Mouse (Mus musculus) midbrain, embryonic 12.5 days (tissue): ENCODE measurements at regions not wholly inside any gene's neighbourhood (a gene's known extent, or its start where the extent isn't known, plus 50 kb on each side); places are given as distances from the start of the nearest gene placed in this dataset.
A peak's percentile ranks its signal among the peaks of the same experiment; 100 is the strongest.

Experiments
- ATAC-seq: fragments of 200-750 bp; cut with Nextera tagmentation; 2 replicates; pipeline ENCODE4 v1.8.0; 2017; ENCODE audit warnings: low read depth, moderate TSS enrichment, moderate library complexity; ENCODE audit not compliant: low FRiP score
- H3K27ac ChIP-seq: fragments of 300-500 bp; sonication (generic); replicated peaks from 2 replicates; pipeline ENCODE4 v1.5.1; 2016; ENCODE audit warnings: mild to moderate bottlenecking
- H3K27me3 ChIP-seq: fragments of 300-500 bp; sonication (generic); 2 replicates; pipeline ENCODE4 v1.6.1; 2016; ENCODE audit warnings: mild to moderate bottlenecking
- H3K36me3 ChIP-seq: fragments of 300-500 bp; sonication (generic); 2 replicates; pipeline ENCODE4 v1.6.1; 2016
- H3K4me1 ChIP-seq: fragments of 300-500 bp; sonication (generic); 2 replicates; pipeline ENCODE4 v1.6.1; 2016
- H3K4me2 ChIP-seq: fragments of 300-500 bp; sonication (generic); replicated peaks from 2 replicates; pipeline ENCODE4 v1.6.1; 2016; ENCODE audit warnings: mild to moderate bottlenecking, moderate library complexity
- H3K4me3 ChIP-seq: fragments of 300-500 bp; sonication (generic); 2 replicates; pipeline ENCODE4 v1.5.1; 2016; ENCODE audit warnings: mild to moderate bottlenecking
- H3K9ac ChIP-seq: fragments of 300-500 bp; sonication (generic); replicated peaks from 2 replicates; pipeline ENCODE4 v1.6.1; 2016; ENCODE audit warnings: mild to moderate bottlenecking, moderate library complexity
- H3K9me3 ChIP-seq: fragments of 300-500 bp; sonication (generic); 2 replicates; pipeline ENCODE4 v1.6.1; 2016; ENCODE audit warnings: mild to moderate bottlenecking
- WGBS: fragments of 180-500 bp; shearing (Covaris S2); methylation state at CpG from one replicate; pipeline ENCODE4 v1.1.7; 2016; 5-methylcytosine and 5-hydroxymethylcytosine counted together

DNA sequence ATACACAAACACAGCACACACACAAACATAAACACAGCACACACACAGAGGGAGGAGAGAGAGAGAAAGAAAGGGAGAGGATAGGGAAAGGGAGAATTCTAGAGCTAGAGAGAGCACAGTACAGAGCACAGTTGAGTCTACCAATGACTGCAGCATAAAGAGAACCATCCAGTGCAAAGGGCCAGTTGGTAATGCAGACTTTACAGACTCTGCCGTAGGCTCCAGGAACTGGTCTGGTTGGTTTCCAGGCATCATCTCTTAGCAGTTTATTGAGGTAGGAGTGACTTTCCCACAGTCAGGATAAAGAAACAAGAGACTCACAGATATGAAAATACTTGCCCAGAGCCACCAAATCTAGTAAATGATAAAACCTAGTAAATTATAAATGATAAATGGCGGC is 208.5 kb downstream of the Tgfb2 start:
- no peak for ATAC-seq
- H3K4me1 ChIP-seq, result no peaks in the 10 kb centered on the region; the same call in 1 of the 2 replicates
- no peaks in the 10 kb centered on the region for H3K27me3 ChIP-seq
- H3K27ac ChIP-seq, result no peak overlapping the region
- H3K9me3 ChIP-seq, result no peaks in the 10 kb centered on the region
- WGBS, result 95% methylated on average over 2 of the region's 2 CpGs
- H3K4me3 ChIP-seq, result no peak overlapping the region
- H3K9ac ChIP-seq, result no peak overlapping the region
- H3K36me3 ChIP-seq, result no peaks in the 10 kb centered on the region
- no peak overlapping the region for H3K4me2 ChIP-seq

DNA sequence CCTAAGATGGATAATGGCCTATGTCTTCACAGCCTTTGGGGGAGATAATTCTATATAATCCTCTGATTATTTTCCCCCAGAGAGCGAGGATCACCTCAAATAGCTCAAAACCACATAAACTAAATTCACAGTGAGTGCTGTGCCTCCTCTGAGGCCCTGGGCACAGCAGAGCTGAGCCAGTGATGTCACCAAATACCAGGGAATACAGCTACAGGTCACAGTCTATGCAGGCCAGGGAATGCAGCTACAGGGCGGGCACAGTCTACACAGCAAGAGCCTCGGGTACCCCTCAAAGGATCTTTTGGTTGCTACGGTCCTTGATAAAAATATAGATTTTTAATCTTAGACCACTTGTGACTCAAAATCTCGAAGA is 211.4 kb downstream of the Tgfb2 start:
- Histone ChIP-seq H3K4me1 (no peaks in the 10 kb centered on the region), H3K36me3 (no peaks in the 10 kb centered on the region), H3K27ac (no peak overlapping the region), H3K4me3 (no peak overlapping the region), H3K4me2 (no peak overlapping the region), H3K27me3 (no peaks in the 10 kb centered on the region), H3K9me3 (no peaks in the 10 kb centered on the region), H3K9ac (no peak overlapping the region)
- 87% methylated on average over 5 of the region's 5 CpGs for WGBS
- no peak for ATAC-seq

DNA sequence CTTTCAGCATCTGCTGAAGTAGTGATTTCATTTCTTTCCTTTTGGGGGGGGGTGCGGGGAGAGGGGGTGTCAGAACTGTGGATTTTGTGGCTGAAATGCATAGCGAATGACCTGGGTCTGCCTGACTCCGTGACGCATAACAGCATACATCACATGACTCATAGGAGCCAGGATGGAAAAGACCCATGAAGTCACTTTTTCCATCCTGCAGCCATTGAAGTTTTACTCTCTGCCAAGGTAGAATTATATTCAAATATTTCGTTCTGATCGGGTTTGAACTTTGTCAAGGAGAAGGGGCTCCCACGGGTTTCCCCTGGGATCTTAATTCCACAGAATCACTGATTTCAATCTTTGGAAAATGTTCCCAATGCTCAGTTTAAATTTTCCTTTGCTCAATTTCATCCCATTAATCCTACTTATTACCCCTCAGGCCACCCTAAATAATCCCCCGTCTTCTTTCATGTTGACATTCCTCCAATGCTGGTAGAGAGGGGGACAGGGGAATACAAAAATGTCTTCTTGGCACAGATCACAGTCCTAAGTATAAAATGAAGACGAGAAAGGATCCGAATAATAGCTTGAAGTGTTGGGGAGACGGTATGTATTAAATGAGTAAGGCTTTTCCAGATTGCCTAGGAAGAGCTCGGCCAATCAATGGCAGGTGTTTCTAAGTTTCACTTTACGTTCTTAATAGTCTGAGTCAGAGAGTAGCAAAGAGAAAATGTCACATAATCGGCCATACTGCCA is 212.0 kb downstream of the Tgfb2 start:
- no peak for ATAC-seq
- Histone ChIP-seq H3K4me3 (no peak overlapping the region), H3K4me2 (no peak overlapping the region), H3K27ac (no peak overlapping the region), H3K36me3 (no peaks in the 10 kb centered on the region), H3K27me3 (no peaks in the 10 kb centered on the region), H3K4me1 (no peaks in the 10 kb centered on the region), H3K9ac (no peak overlapping the region), H3K9me3 (no peaks in the 10 kb centered on the region)
- 87% methylated on average over 14 of the region's 14 CpGs for WGBS

DNA sequence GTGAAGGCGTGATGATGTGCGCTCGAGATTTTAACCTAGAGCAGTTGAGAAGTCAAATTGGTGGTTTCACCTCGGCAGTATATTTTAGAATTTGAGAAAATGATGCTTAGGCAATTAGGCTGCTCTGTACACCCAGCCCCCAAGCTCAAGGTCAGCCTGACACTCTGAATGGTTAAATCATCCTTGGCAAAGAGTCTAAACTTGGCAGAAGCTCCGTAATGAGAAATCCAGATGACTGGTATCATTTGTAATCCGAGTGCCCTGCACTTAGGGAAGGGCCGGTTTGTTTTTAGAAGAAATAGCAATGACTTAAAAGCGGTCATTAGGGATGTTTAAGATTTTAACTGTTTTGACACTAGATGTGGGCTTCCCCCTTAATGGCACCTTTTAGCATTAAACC is 223.6 kb downstream of the Tgfb2 start:
- Histone ChIP-seq H3K4me3 (no peak overlapping the region), H3K9me3 (no peaks in the 10 kb centered on the region), H3K36me3 (no peaks in the 10 kb centered on the region), H3K9ac (no peak overlapping the region), H3K4me1 (no peaks in the 10 kb centered on the region), H3K27ac (no peak overlapping the region), H3K27me3 (no peaks in the 10 kb centered on the region), H3K4me2 (no peak overlapping the region)
- no peak for ATAC-seq
- WGBS, result 89% methylated on average over 8 of the region's 8 CpGs

DNA sequence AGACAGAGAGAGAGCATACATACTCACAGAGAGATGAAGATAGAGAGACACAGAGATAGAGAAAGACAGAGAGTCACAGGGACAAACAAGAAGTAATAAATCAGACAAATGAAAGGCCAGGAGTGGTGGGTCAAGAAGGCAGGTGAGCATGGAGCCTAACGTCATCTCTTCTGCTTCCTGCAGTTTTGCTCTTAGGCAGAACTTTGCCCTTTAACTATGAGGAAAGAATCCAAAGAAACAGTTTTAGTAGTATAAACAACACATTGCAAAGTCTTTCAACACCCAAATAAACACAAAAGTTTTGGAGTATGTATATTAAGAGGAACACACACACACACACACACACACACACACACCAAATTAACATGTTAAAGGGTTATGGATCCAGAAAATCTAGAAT is 225.8 kb downstream of the Tgfb2 start:
- Histone ChIP-seq H3K27ac (no peak overlapping the region), H3K9me3 (no peaks in the 10 kb centered on the region), H3K4me3 (no peak overlapping the region), H3K9ac (no peak overlapping the region), H3K36me3 (no peaks in the 10 kb centered on the region), H3K4me1 (no peaks in the 10 kb centered on the region), H3K27me3 (no peaks in the 10 kb centered on the region), H3K4me2 (no peak overlapping the region)
- ATAC-seq, result no peak
- 88% methylated on average over 1 of the region's 1 CpGs for WGBS

DNA sequence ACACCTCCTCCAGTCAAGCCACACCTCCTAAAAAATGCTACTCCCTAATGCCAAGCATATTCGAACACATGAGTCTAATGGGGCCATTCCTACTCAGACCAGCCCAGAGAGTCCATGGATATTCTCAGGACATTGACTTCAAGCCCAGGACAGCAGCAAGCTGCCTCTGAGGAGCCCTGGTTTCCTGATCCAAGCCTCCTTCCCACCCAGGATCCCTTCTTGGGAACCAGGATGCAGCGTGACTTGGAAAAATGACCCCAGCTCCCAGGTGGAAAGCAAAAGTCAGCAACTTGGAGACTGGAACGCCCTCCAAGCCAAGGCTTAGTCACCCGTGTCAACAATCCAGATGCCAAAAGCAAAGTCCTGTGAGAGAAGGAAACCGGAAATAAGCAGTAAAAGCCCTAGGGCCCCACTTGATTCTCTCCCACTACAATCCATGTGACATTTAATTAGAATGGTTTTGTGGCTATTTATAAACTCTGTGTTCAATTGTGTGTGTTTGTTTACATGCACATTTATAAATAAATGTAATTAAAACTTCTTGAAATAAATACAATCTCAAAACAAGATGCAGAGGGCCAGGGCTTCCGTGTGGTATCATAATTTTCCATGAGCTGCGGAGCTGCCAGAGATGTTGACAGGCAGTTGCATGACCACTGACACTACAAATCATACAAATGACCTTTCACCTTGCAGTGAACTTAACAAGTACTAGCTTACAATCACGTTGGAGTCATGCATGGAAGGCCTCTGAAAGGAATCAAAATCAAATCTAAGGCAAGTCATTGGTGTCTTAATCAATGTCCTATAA is 227.2 kb downstream of the Tgfb2 start:
- no peak for ATAC-seq
- Histone ChIP-seq H3K27ac (no peak overlapping the region), H3K9me3 (no peaks in the 10 kb centered on the region), H3K36me3 (no peaks in the 10 kb centered on the region), H3K4me2 (no peak overlapping the region), H3K4me3 (no peak overlapping the region), H3K4me1 (peaks cover 6% of the 10 kb centered on the region), H3K9ac (no peak overlapping the region), H3K27me3 (no peaks in the 10 kb centered on the region)
- WGBS, result 85% methylated on average over 8 of the region's 8 CpGs

DNA sequence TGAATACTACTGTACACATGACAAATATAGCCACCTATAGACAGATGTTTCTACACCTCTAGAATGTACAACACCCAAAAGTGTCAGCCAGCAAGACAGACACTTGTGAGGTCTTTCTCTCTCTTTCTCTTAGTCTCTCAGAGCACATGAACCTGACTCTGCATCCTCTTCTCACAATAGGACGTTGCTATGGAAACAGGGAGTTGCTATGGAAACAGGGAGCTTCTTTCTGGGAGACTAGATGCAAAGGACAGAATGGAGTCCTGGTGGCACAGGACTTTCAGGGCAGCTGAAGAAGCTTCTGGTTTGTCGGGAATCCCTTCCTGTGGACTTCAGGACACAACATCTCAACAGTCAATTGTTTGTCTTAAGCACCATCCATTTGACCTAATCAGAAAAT is 230.9 kb downstream of the Tgfb2 start:
- 16% methylated on average over 2 of the region's 2 CpGs for WGBS
- no peak overlapping the region for H3K9ac ChIP-seq

DNA sequence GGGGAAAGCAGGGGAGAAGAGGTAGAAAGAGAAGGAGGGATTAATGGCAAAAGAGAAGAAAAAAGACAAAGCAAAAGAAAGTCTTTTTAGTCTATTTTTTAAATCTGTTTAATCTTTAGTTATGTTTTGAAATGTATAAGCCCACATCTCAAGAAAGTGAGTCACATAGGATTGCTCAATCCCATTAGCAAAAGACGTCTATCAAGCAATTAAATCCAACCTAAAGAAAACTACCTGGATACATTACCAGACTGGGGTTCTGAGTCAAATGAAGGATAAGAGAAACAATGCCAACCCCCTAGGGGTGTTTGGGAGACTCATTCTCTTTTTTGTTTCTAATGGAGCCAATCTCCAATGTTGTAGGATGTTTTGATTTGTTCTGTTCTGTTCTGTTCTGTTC is 231.4 kb downstream of the Tgfb2 start:
- peaks cover 6% of the 10 kb centered on the region for H3K4me1 ChIP-seq
- H3K4me2 ChIP-seq, result no peak overlapping the region
- no peaks in the 10 kb centered on the region for H3K36me3 ChIP-seq
- 52% methylated on average over 1 of the region's 1 CpGs for WGBS
- H3K4me3 ChIP-seq, result no peak overlapping the region
- no peak overlapping the region for H3K27ac ChIP-seq
- H3K9me3 ChIP-seq, result no peaks in the 10 kb centered on the region
- no peak for ATAC-seq
- 0 out of 2 replicates have a peak, but pooled peaks cover 3% of the 10 kb centered on the region for H3K27me3 ChIP-seq
- H3K9ac ChIP-seq, result no peak overlapping the region

More for the DNA sequence above, 230.9 kb downstream of the Tgfb2 start:
- Histone ChIP-seq H3K27me3 (0 out of 2 replicates have a peak, but pooled peaks cover 3% of the 10 kb centered on the region), H3K9me3 (no peaks in the 10 kb centered on the region), H3K4me2 (no peak overlapping the region), H3K4me1 (peaks cover 6% of the 10 kb centered on the region), H3K27ac (no peak overlapping the region), H3K36me3 (no peaks in the 10 kb centered on the region), H3K4me3 (no peak overlapping the region)
- peak; percentile 56 for ATAC-seq

DNA sequence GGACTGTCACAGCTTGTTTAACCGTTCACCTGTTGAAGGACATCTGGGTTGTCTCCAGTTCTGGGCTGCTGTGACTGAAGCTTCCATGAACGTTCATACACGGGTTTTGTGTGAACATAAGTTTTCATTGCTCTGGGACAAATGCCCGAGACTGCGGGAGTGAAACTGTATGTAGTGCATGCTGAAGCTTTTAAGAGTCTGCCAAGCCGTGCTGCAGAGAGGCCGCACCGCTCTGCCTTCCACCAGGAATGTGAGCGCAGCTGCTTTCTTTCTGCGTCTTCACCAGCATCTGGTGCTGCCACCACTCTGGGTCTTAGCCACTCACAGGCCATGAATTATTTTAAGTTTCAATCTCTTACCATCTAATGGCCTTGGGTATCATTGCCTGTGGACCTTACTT is 232.8 kb downstream of the Tgfb2 start:
- 94% methylated on average over 10 of the region's 10 CpGs for WGBS
- no peak for ATAC-seq
- H3K9me3 ChIP-seq, result no peaks in the 10 kb centered on the region
- H3K9ac ChIP-seq, result no peak overlapping the region
- 0 out of 2 replicates have a peak, but pooled peaks cover 3% of the 10 kb centered on the region for H3K27me3 ChIP-seq
- peaks cover 6% of the 10 kb centered on the region for H3K4me1 ChIP-seq
- no peak overlapping the region for H3K27ac ChIP-seq
- H3K4me3 ChIP-seq, result no peak overlapping the region
- H3K36me3 ChIP-seq, result no peaks in the 10 kb centered on the region
- H3K4me2 ChIP-seq, result no peak overlapping the region

DNA sequence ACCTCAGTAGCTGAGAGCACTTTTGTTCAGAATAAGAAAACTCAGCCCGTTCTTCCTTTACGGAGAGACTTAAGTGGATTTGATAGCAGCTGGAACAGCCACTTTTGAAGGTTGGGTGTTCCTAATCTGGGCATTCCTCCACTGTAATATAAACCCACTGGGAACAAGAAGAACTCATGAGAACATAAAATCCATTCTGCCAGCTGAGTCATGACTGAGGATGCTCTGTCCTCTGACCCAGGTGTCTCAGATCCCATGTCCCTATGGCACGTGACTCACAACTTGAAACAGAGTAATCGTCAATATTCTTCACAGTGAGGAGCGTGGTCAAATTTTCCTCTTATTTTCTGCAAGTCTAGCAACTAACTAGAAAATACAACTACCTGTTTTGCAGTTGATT is 240.3 kb downstream of the Tgfb2 start:
- no peak overlapping the region for H3K4me3 ChIP-seq
- 92% methylated on average over 5 of the region's 5 CpGs for WGBS
- no peaks in the 10 kb centered on the region for H3K27me3 ChIP-seq
- H3K36me3 ChIP-seq, result no peaks in the 10 kb centered on the region
- no peaks in the 10 kb centered on the region for H3K4me1 ChIP-seq
- ATAC-seq, result no peak
- H3K9ac ChIP-seq, result no peak overlapping the region
- no peaks in the 10 kb centered on the region for H3K9me3 ChIP-seq
- H3K4me2 ChIP-seq, result no peak overlapping the region
- H3K27ac ChIP-seq, result no peak overlapping the region

DNA sequence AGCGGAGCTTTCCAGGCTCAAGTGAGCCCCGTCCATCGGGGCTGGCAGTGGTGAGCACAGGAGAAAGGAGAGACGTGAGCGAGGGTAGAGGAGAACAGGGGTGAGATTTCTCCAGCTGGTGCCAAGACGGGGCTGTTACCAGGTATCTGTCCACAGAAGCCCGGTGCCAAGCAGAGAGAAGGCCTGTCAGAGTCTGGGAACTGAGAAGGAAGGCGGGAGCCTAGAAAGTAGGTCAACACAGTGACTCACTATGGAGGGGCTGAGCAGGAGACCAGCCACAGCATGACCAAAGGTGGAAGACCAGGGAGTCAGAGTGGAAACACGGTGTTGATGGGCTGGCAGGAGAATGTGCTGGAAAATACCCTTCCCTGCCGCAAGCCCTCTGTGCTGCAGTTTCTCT is 245.0 kb downstream of the Tgfb2 start:
- H3K27me3 ChIP-seq, result no peaks in the 10 kb centered on the region
- H3K9ac ChIP-seq, result no peak overlapping the region
- H3K9me3 ChIP-seq, result no peaks in the 10 kb centered on the region
- no peak for ATAC-seq
- no peak overlapping the region for H3K4me2 ChIP-seq
- H3K27ac ChIP-seq, result no peak overlapping the region
- no peak overlapping the region for H3K4me3 ChIP-seq
- WGBS, result 83% methylated on average over 10 of the region's 10 CpGs
- no peaks in the 10 kb centered on the region for H3K4me1 ChIP-seq
- H3K36me3 ChIP-seq, result no peaks in the 10 kb centered on the region

DNA sequence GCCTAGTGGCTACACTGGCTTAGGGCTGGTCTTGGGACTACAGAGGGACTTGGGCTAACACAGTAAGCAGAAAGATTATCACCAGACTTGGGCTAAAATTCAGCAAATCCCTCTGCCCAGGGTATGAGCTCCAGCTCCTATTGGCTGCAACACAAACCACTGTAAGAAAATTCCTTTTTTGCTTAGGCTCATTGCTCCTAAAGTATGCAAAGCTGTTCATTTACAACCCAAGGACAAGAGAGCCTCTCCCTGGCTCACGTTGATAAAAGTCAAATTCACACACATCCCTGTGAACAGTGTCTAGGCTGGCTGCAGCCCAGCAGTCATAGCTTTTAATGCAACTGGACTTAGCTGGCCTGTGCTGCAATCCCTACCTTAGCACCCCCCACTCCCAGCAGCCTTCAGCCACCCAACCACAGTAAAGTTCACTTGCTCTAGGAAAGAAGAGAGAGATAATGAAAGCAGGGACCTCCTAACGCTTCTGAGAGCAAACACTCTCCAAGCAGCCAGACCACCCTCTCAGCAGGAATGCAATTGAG is 247.6 kb downstream of the Tgfb2 start:
- ATAC-seq, result no peak
- Histone ChIP-seq H3K4me1 (no peaks in the 10 kb centered on the region), H3K9me3 (no peaks in the 10 kb centered on the region), H3K27me3 (no peaks in the 10 kb centered on the region), H3K4me2 (no peak overlapping the region), H3K27ac (no peak overlapping the region), H3K36me3 (no peaks in the 10 kb centered on the region), H3K9ac (no peak overlapping the region), H3K4me3 (no peak overlapping the region)
- WGBS, result 32% methylated on average over 2 of the region's 2 CpGs
